Mouse (Mus musculus): ENCODE data around the gene Hilpda.

DNA sequence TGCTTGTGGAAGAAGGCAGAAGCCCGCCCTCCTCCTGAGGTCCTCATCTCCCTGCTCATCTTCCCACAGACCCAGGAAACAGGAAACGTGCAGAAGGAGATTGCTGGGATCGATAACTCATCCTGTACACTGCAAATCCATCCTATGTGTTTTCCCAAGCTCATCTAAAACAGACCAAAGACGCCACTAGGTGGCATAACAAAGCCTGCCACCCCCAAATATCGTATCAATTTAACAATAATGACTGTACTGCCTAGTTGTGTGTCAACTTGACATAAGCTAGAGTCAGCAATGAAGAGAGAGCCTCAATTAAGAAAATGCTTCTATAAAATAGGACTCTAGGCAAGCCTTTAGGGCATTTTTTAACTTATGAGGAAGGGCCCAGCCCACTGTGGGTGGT lies 31.4 kb downstream of the Hilpda start:
- TF ChIP-seq POLR2A (IDR thresholded peaks at IDR 0.05; ENCODE audit: extremely low read depth, insufficient read depth, low read length) (no peak), CTCF (IDR thresholded peaks at IDR 0.05; ENCODE audit: low read depth, low read length) (no peak)
